Mouse (Mus musculus): ENCODE data around the gene Fam78a. TPM values are rescaled to one million over a fixed set of nuclear protein-coding genes. Genes with fewer than 3 reads are reported as not detected.

The Fam78a gene
- polyA plus RNA-seq, 1 experiment from 2014 or later: 3.8 TPM

GRCm38 (mm10) chr2:32091956-32092355 is 7.3 kb upstream of the Fam78a start:
- DNase-seq: no peak
- H3K27ac ChIP-seq (ENCODE audit: low read depth): no peak overlapping the region
- peaks cover 6% of the 10 kb centered on the region for H3K9me3 ChIP-seq (ENCODE audit: low read length)
- no peak overlapping the region for H3K4me2 ChIP-seq (ENCODE audit: low read depth, low read length)
- 67% methylated on average over 3 of the region's 3 CpGs for WGBS (ENCODE audit: insufficient replicate concordance)
- H3K4me1 ChIP-seq (ENCODE audit: insufficient read depth): peaks cover 23% of the 10 kb centered on the region
- no peaks in the 10 kb centered on the region for H3K36me3 ChIP-seq (replicated peaks; ENCODE audit: insufficient read depth, low read length)
- H3K27me3 ChIP-seq (ENCODE audit: insufficient read depth, low read length): peaks cover 11% of the 10 kb centered on the region; the same call in 1 of the 2 replicates
- no peak overlapping the region for H3K4me3 ChIP-seq (ENCODE audit: low read depth, low read length)
- no peak overlapping the region for H3K9ac ChIP-seq (replicated peaks)
- TF ChIP-seq CTCF (IDR thresholded peaks at IDR 0.05; ENCODE audit: low read depth): no peak
- TF ChIP-seq EP300 (IDR thresholded peaks at IDR 0.05; ENCODE audit: low read depth): no peak
- ATAC-seq: no peak

GRCm38 (mm10) chr2:32090145-32090544 is 5.5 kb upstream of the Fam78a start:
- no peaks in the 10 kb centered on the region for H3K36me3 ChIP-seq (replicated peaks; ENCODE audit: insufficient read depth, low read length)
- DNase-seq (no peak), ATAC-seq (no peak)
- no peak overlapping the region for H3K27ac ChIP-seq (ENCODE audit: low read depth)
- WGBS (ENCODE audit: insufficient replicate concordance): 82% methylated on average over 2 of the region's 2 CpGs
- H3K9ac ChIP-seq (replicated peaks): no peak overlapping the region
- TF ChIP-seq EP300 (IDR thresholded peaks at IDR 0.05; ENCODE audit: low read depth): no peak
- no peak for TF ChIP-seq CTCF (IDR thresholded peaks at IDR 0.05; ENCODE audit: low read depth)
- H3K4me2 ChIP-seq (ENCODE audit: low read depth, low read length): no peak overlapping the region
- H3K9me3 ChIP-seq (ENCODE audit: low read length): peaks cover 6% of the 10 kb centered on the region
- H3K4me3 ChIP-seq (ENCODE audit: low read depth, low read length): no peak overlapping the region
- H3K27me3 ChIP-seq (ENCODE audit: insufficient read depth, low read length): peaks cover 11% of the 10 kb centered on the region; the same call in 1 of the 2 replicates
- H3K4me1 ChIP-seq (ENCODE audit: insufficient read depth): peaks cover 17% of the 10 kb centered on the region

GRCm38 (mm10) chr2:32089606-32090005 is 4.9 kb upstream of the Fam78a start:
- ATAC-seq (no peak), DNase-seq (no peak)

GRCm38 (mm10) chr2:32088372-32088981 is 3.8 kb upstream of the Fam78a start:
- Histone ChIP-seq H3K27me3 (ENCODE audit: insufficient read depth, low read length) (peaks cover 21% of the 10 kb centered on the region), H3K9ac (replicated peaks) (no peak overlapping the region; the same call in 1 of the 2 replicates)
- DNase-seq: no peak

More at GRCm38 (mm10) chr2:32089606-32090005, 4.9 kb upstream of the Fam78a start:
- H3K9me3 ChIP-seq (ENCODE audit: low read length): peaks cover 6% of the 10 kb centered on the region
- H3K27ac ChIP-seq (ENCODE audit: low read depth): no peak overlapping the region
- no peak overlapping the region for H3K9ac ChIP-seq (replicated peaks)
- peaks cover 17% of the 10 kb centered on the region for H3K4me1 ChIP-seq (ENCODE audit: insufficient read depth)
- H3K36me3 ChIP-seq (replicated peaks; ENCODE audit: insufficient read depth, low read length): no peaks in the 10 kb centered on the region
- H3K4me2 ChIP-seq (ENCODE audit: low read depth, low read length): no peak overlapping the region
- H3K27me3 ChIP-seq (ENCODE audit: insufficient read depth, low read length): peaks cover 11% of the 10 kb centered on the region; the same call in 1 of the 2 replicates
- H3K4me3 ChIP-seq (ENCODE audit: low read depth, low read length): no peak overlapping the region
- 39% methylated on average over 3 of the region's 3 CpGs for WGBS (ENCODE audit: insufficient replicate concordance)
- TF ChIP-seq CTCF (IDR thresholded peaks at IDR 0.05; ENCODE audit: low read depth) (no peak), EP300 (IDR thresholded peaks at IDR 0.05; ENCODE audit: low read depth) (no peak)

GRCm38 (mm10) chr2:32087606-32088005 is 2.9 kb upstream of the Fam78a start:
- H3K36me3 ChIP-seq (replicated peaks; ENCODE audit: insufficient read depth, low read length): no peaks in the 10 kb centered on the region
- DNase-seq: no peak
- WGBS (ENCODE audit: insufficient replicate concordance): 63% methylated on average over 4 of the region's 4 CpGs
- no peak for ATAC-seq
- H3K4me1 ChIP-seq (ENCODE audit: insufficient read depth): peaks cover 30% of the 10 kb centered on the region
- no peak overlapping the region for H3K9ac ChIP-seq (replicated peaks)
- H3K4me2 ChIP-seq (ENCODE audit: low read depth, low read length): no peak overlapping the region
- H3K27ac ChIP-seq (ENCODE audit: low read depth): no peak overlapping the region
- H3K9me3 ChIP-seq (ENCODE audit: low read length): peaks cover 6% of the 10 kb centered on the region
- TF ChIP-seq CTCF (IDR thresholded peaks at IDR 0.05; ENCODE audit: low read depth) (no peak), EP300 (IDR thresholded peaks at IDR 0.05; ENCODE audit: low read depth) (no peak)
- H3K27me3 ChIP-seq (ENCODE audit: insufficient read depth, low read length): peaks cover 24% of the 10 kb centered on the region
- no peak overlapping the region for H3K4me3 ChIP-seq (ENCODE audit: low read depth, low read length)

More at GRCm38 (mm10) chr2:32088372-32088981, 3.8 kb upstream of the Fam78a start:
- H3K27ac ChIP-seq (ENCODE audit: low read depth): no peak overlapping the region
- no peak overlapping the region for H3K4me3 ChIP-seq (ENCODE audit: low read depth, low read length)
- TF ChIP-seq CTCF (IDR thresholded peaks at IDR 0.05; ENCODE audit: low read depth) (no peak), EP300 (IDR thresholded peaks at IDR 0.05; ENCODE audit: low read depth) (no peak)
- WGBS (ENCODE audit: insufficient replicate concordance): 10% methylated on average over 35 of the region's 35 CpGs
- H3K9me3 ChIP-seq (ENCODE audit: low read length): peaks cover 6% of the 10 kb centered on the region
- no peaks in the 10 kb centered on the region for H3K36me3 ChIP-seq (replicated peaks; ENCODE audit: insufficient read depth, low read length)
- H3K4me2 ChIP-seq (ENCODE audit: low read depth, low read length): peak overlapping the region; percentile 49
- no peak for ATAC-seq
- H3K4me1 ChIP-seq (ENCODE audit: insufficient read depth): peaks cover 22% of the 10 kb centered on the region

- DNase-seq (peak; percentile 50), ATAC-seq (peak; percentile 66)
- H3K4me3 ChIP-seq (ENCODE audit: low read depth, low read length): 0 out of 2 replicates have a peak overlapping the region, but pooled peaks have one; percentile 90
- no peaks in the 10 kb centered on the region for H3K36me3 ChIP-seq (replicated peaks; ENCODE audit: insufficient read depth, low read length)
- H3K4me2 ChIP-seq (ENCODE audit: low read depth, low read length): peak overlapping the region; percentile 100
- 64% methylated on average over 2 of the region's 2 CpGs for WGBS (ENCODE audit: insufficient replicate concordance)
- H3K9me3 ChIP-seq (ENCODE audit: low read length): peaks cover 6% of the 10 kb centered on the region
- TF ChIP-seq EP300 (IDR thresholded peaks at IDR 0.05; ENCODE audit: low read depth) (no peak), CTCF (IDR thresholded peaks at IDR 0.05; ENCODE audit: low read depth) (no peak)
- no peak overlapping the region for H3K9ac ChIP-seq (replicated peaks)
- peaks cover 27% of the 10 kb centered on the region for H3K27me3 ChIP-seq (ENCODE audit: insufficient read depth, low read length)
- peaks cover 41% of the 10 kb centered on the region for H3K4me1 ChIP-seq (ENCODE audit: insufficient read depth)
- peak overlapping the region; percentile 79 for H3K27ac ChIP-seq (ENCODE audit: low read depth)
Observed at GRCm38 (mm10) chr2:32085231-32085630, 574 bp upstream of the Fam78a start.

All from liver, postnatal 0 days (tissue).